Mouse (Mus musculus) adrenal gland (tissue): Measurements from ENCODE around the gene Gm49333.

Experiments
- intact Hi-C: fragments of 180-260 bp; cut with DNase I; formaldehyde crosslinking; loops from one replicate; pipeline ENCODE4 v1.15.1; 2025
- long read RNA-seq, 2 experiments: library from polyadenylated mRNA; unstranded; transcript quantifications; one replicate each; pipeline ENCODE4 v2.0.0; 2020; ENCODE audit warnings: borderline replicate concordance in 1 of 2; ENCODE audit not compliant: insufficient replicate concordance in 1 of 2

Gm49333 gene
- long read RNA-seq, experiment 1, partial matches to known transcripts = 0 of 1 reads
- long read RNA-seq, experiment 1, other reads (novel, unspliced or antisense) = 1 of 1 reads
- long read RNA-seq, experiment 2, partial matches to known transcripts = 1 of 8 reads
- long read RNA-seq, experiment 2, other reads (novel, unspliced or antisense) = 7 of 8 reads

GRCm38 (mm10) chr16:20611357-20612227, at the start of gene Gm49333, which contains the start of the genes Eef1akmt4 and Alg3:
Gm49333 (plus strand) TSS chr16:20611610.
Eef1akmt4 (plus strand) TSS chr16:20611593.
Alg3 (minus strand) TSS chr16:20611735.
- intact Hi-C loops = loop anchor here (5.0 kb wide), 1 partner anchor 74 kb away; the partner anchor contains the start of gene Ap2m1

GRCm38 (mm10) chr16:20565075-20565474, 46.3 kb upstream of the Gm49333 start:
- intact Hi-C loops = no loop called here

GRCm38 (mm10) chr16:20589366-20589938, 22.0 kb upstream of the Gm49333 start, which contains the start of gene Vwa5b2:
Vwa5b2 (plus strand) TSS chr16:20589471.
- intact Hi-C loops = no loop called here

GRCm38 (mm10) chr16:20589939-20590679, 21.3 kb upstream of the Gm49333 start:
- intact Hi-C loops = no loop called here

- intact Hi-C loops = no loop called here
These were observed 20.8 kb upstream of the Gm49333 start for GRCm38 (mm10) chr16:20590680-20591038.

- intact Hi-C loops = no loop called here
These were observed 20.2 kb upstream of the Gm49333 start for GRCm38 (mm10) chr16:20591076-20591705.

GRCm38 (mm10) chr16:20595060-20595673, 16.2 kb upstream of the Gm49333 start:
- intact Hi-C loops = no loop called here

- intact Hi-C loops = no loop called here
These were observed 15.7 kb upstream of the Gm49333 start for GRCm38 (mm10) chr16:20595737-20596136.

- intact Hi-C loops = no loop called here
These were observed 14.5 kb upstream of the Gm49333 start for GRCm38 (mm10) chr16:20596687-20597441.

- intact Hi-C loops = no loop called here
These were observed 10.9 kb upstream of the Gm49333 start for GRCm38 (mm10) chr16:20600511-20600910.

GRCm38 (mm10) chr16:20604705-20605104, 6.7 kb upstream of the Gm49333 start:
- intact Hi-C loops = no loop called here

GRCm38 (mm10) chr16:20610501-20611356, 681 bp upstream of the Gm49333 start:
- intact Hi-C loops = loop anchor here (5.0 kb wide), 1 partner anchor 73 kb away; the partner anchor contains the start of gene Ap2m1

- intact Hi-C loops = no loop called here
These were observed 8.4 kb downstream of the Gm49333 start for GRCm38 (mm10) chr16:20619541-20620398.

GRCm38 (mm10) chr16:20620399-20620735, 9.0 kb downstream of the Gm49333 start:
- intact Hi-C loops = no loop called here

- intact Hi-C loops = no loop called here
These were observed 9.4 kb downstream of the Gm49333 start for GRCm38 (mm10) chr16:20620751-20621190.

- intact Hi-C loops = no loop called here
These were observed 10.0 kb downstream of the Gm49333 start, which contains the start of gene Camk2n2 for GRCm38 (mm10) chr16:20621191-20621990. Camk2n2 (minus strand) TSS chr16:20621287.
